Mouse (Mus musculus) embryo, embryonic 10.5 days (tissue): ENCODE measurements at regions not wholly inside any gene's neighbourhood (a gene's known extent, or its start where the extent isn't known, plus 50 kb on each side); places are given as distances from the start of the nearest gene placed in this dataset.

Experiments
- DNase-seq: peaks from one replicate; pipeline ENCODE4 v3.0.0-alpha.2; 2015; ENCODE audit warnings: low spot score

DNA sequence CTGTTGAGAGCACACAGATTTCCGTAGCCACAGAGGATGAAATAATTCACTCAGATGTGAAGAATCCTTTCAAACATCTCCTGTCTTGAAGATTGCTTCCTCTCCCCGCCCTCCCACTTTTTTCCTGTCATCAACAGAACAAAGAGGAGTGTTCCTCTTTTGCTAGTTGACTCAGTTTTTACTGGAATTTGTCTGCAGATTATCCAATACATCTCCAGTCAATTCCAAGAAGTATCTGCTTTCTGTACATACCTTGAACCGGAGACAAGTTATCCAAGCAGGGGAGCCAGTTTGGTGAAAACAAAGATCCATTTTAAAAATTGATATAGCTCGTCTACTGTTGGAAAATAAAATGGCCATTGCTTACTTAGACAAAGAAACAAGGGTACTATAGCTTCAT lies 328.5 kb downstream of the Ttll7 start:
- DNase-seq, result peak; percentile 9

DNA sequence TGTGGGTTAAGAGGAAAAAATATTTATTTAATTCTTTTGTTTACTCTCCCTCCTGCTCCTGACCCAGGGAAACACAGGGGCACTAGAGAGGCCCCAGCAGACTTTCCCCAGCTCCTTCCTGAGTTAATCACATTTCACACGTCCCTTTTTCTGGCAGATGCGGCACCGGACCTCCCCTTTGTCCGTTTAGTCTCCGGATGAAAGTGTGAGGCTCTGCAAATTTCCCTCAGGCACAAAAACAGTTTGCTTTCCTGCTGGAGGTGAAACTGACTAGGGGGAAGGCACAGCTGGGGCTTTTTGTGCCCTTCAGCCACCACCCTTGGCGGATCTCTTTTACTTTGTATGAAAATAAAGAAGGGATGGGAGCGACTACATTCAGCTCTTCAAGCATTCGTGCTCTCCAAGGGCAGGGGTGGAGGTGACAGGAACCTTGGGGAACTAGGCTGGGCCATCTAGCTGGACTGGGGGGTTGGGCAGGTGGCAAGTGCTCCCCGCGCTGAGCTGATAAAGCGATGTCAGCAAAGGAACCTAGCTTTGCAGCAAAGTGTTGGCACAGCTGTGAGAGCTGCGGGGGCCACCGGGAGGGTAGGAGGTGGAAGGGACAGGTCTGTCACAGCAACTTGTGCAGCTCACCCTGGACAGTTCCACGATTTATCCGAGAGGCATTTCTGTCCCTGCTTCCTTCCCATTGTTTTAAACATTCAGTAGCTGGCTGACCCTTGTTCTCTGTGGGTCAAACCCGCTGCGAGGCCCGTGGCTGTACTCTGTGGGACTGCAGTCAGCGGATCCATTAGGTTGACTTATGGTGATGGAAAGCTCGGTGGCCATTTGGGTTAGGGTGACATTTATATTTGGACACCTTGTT lies 329.6 kb downstream of the Ttll7 start:
- peak; percentile 72 for DNase-seq

DNA sequence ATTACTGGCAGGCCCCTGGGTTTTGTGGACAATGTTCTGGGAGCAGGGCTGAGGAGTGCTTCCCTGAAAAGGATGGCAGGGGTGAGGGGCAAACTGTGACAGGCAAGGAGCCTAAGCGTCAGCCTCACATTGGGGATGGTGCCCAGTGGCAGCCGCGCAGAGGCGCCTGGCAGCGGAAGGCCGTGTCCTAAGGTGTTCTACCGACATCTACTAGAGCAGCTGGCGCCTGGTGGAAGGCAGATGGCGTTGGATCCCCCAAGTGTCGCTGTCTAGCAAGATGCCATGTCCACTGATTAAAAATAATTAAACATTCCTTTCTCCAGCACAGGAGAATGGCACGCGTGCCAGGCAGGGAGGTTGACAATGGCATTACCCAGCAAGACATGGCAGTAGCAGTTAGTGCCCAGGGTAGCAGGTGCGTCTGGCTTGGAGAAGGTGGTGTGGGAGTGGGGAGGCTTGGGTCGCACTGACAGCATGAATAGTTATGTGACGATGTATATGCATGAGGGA lies 330.3 kb downstream of the Ttll7 start:
- no peak for DNase-seq

DNA sequence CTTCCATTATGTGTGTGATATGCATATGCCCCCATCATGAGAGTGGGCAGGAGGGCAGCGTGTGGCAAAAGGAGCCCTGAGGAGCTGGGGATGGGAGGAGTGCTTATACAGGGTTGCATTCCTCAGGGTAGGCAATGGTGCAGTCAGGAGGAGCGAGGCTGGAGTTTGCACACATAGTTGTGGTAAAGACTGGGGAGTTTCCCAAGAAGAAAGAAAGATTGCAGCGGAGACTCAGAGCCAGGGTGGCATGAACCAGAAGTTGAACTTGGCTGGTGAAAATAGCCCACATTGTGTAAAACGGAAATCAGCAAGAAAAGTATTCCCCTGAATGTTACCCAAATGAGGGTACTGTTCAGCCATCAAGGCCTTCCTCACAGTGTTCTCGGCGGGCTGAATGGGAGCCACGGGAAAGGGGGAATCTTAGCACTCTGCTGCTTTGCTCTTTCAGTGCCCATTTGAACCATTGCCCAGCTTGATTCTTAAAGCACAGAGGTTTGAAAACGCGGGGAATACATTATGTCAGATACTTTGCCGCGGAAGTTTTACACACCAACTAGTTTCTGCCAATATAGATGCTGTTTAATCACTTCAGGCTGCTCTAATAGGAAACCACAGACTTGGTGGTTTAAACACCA lies 331.6 kb downstream of the Ttll7 start:
- DNase-seq, result no peak

DNA sequence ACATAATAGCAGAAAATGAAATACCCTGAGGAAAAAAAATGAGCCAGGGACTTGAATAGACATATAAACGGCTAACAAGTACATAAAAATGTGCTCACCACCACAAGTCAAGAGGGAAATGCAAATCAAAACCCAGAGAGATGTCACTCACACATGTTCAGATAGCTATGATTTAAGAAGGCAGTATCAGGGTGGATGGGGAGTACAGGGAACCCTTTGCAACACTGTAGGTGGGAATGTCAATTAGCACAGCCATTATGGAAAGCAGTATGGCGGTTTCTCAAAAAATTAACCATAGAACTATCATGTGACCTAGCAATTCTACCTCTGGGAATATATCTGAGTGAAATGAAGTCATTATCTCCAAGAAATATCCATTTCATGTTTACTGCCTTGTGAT lies 337.6 kb downstream of the Ttll7 start:
- DNase-seq, result no peak

DNA sequence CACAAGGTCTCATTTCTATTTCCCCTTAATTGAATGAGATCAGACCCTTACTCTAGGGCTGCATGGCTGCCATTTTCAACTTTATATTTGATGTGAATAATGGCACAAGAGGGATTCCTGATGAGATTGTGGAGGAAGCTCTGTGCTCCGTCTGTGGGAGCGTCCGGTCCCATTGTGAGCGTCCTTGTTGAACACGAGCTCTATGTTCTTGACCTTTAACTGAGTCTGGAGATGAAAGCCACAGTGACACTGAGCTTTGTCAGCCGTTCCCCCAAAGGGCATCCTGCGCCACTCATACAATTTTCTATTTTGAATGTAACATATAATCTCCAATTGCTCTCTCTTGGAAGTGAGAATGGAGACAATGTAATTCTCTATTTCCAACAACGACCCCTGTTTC lies 344.5 kb downstream of the Ttll7 start:
- no peak for DNase-seq

DNA sequence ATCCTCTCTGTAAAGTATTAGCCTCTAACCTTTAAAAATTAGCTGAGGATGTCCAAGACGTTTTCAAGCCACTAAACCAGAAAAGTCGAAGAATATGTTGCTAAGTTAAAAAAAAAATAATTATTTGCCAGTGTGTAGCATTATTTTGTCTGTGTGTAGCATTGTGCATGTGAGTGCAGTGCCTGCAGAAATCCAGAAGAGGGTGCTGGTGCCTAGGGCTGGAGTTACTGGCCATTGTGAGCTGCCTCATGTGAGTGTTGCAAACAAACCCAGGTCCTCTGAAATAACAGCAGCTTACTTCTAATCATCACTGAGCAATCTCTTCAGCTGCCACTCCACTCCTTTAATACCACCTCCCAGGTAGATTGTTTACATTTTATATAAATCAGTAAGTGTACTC lies 345.0 kb downstream of the Ttll7 start:
- peak; percentile 60 for DNase-seq

DNA sequence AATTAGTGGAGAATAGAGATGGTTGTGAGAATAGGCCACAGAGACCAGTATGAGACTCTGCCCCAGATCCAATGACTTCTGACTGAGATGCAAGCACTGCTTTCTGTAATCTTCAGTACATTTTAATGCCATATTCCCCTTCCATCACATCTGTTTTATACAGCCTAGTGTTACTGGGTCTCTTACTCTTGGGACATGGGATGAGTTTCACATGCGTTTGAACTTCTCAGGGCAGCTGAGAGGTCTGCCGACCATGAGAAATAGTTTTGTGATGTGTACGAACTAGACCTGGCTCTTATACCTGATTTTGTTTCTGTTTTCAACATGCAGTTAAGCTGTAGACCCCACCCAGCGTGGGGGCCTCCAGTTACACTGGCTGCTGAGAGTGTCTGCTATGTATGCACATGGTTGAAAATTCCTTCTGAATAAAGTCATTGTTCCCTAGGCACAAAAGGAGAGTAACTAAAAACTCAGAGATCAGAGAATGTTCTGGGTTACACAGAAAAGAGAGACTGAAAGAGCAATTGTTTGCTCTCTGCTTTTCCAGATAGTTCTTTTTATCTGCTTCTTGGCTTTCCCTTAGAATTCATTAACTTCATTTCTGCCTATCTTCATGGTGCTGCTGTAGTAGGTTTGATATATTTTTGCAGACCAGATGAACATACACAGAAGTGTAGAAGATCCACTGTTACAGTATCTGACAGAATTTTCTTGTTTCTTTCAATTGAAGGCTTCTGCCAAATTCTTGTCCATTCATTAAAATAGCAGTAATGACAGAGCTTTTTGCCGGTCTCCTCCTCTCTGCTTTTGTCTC lies 359.2 kb downstream of the Ttll7 start:
- DNase-seq, result no peak

DNA sequence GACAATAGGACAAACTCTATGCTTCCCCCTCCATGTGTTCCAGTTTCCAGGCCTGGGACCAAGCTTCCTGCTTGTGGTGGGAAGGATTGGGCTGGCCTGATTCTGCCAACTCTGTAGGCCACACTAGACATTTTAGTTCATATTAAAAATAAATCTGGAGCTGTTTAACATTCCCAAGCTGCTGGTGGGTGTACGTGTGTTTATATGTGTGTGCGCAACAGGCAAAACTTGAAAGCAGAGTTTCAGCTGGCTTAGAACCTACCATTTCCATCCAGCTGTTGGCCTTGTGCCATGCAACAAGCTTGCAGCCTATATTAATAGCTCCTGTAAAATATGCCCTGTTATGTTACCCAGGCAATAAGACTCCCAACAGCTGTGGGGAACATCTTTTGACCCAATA lies 376.5 kb downstream of the Ttll7 start:
- DNase-seq, result no peak

DNA sequence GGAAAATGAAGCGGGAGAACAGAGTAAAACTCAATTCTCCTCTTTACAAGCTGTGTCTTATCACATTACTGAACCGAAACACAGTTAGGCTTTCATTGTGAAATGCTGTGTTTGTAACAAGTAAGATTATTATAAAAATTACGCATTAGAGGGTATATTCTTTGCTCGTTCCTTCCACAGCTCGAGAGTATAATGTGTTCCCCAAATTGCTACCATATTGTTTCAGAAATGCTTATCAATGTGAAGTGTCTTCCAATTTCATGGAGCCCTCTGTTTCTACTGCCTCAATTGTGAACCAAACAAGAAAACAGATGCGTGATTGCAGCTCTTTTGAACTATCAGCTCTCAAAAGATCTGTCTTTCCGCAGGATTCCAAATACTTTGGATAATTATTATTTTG lies 378.4 kb downstream of the Ttll7 start:
- no peak for DNase-seq

DNA sequence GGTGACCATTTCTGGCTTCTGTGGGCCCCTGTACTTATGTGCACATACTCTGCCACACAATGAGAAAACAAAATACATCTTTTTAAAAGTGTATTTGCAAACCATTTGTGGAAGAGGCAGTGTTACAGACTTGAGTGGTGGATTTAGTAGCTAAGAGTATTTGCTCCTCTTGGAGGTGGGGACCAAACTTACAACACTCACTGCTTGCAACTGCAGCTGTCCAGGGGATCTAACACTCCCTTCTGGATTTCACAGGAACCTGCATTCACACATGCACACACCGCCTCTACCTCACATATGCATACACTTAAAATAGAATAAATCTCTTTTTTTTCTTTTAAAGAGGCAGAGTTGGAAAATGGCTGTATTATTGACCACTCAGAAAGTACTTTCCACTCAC lies 386.2 kb downstream of the Ttll7 start:
- no peak for DNase-seq

DNA sequence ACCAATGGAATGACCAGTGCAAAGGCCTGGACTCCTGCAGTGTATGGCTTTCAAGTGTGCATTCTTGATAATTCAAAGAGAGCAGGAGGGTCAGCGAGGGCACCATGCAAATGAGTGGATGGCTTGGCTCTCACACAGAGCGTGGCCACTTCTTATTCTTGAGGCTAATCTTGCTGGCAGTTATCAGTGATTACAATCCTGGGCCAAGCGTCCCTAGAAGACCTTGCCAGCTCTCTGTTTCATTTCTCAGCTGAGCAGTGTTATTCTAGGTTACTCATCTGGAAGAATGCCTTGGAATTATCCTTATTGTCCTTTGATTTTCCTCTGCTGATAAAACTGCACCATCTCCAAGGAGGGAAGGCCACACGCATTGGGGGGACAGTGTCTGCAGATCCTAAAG lies 388.5 kb downstream of the Ttll7 start:
- DNase-seq, result peak; percentile 22

DNA sequence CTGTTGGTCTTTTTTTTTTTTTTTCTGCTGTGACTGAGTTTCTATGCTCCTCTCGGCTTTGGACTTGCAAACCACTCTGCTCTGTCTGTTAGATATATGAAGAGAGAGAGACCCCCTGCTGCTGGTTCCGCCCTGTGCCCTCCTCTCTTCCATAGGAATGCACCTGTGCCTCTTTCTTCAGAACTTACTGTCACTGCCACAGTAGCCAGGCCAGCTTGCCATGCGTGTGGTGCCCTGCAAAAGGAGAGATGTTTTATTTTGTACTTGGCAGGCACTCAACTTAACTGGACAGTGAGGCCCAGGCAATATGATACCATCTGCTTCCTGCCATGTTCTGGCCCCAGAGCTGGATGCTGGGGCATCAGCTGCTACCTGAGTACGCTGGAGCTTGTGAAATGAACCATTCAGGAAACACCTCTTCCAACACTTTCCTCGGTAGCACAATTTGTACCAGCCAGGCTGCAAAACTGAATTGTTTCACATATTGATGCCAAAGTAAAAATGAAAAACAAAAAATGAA lies 392.8 kb downstream of the Ttll7 start:
- DNase-seq, result no peak

DNA sequence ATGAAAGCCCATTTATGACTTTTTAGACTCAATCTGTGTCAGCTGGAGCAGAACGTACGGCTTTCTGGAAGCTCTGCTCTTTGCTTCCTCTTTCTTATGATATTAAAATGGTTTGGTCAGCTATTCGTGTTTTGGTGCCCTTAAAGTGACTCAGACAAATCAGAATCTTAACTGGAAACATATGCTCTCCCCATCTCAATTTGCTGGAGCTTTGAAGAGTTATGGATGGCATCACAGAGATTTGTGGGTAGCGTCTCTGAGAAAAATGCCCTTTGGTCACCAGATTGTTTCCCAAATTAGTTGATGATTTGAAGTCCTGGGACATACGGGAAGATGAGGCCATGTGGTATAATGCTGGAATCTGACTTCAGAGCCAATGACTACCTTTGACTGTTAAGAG lies 394.0 kb downstream of the Ttll7 start:
- no peak for DNase-seq

DNA sequence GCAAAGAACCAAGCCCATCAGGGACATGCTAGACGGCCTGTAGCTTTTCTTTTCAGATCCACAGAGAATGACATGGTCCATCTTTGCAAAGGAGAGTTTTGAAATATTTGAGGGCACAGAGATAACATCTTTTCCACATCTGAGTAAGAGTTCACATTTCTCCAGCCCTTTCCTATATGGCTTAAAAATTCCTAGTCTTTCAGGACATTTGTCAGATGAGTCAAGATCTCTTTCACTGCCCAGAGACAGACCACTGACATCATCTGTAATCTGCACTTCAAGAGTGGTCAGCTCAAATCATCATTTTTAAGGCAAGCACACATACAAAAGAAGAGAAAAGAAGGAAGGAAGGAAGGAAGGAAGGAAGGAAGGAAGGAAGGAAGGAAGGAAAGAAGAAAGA lies 397.3 kb downstream of the Ttll7 start:
- DNase-seq, result no peak

DNA sequence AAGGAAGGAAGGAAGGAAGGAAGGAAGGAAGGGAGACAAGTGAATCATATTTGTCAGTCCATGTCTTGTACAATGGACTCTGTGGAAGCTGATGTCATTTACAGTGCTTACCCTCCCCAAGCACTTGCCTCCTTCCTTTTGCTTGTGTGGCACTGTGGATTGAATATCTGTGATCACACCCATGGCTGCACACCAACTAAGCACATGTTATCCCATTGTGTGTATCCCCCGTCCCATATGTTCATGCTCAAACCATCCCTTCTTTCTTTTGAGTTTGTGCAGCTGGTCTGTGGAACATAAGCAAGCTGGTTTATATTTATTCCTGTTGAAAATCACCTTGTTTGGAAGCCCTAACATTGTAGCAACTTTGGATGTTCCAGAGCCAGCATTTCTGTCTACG lies 397.7 kb downstream of the Ttll7 start:
- DNase-seq, result no peak

DNA sequence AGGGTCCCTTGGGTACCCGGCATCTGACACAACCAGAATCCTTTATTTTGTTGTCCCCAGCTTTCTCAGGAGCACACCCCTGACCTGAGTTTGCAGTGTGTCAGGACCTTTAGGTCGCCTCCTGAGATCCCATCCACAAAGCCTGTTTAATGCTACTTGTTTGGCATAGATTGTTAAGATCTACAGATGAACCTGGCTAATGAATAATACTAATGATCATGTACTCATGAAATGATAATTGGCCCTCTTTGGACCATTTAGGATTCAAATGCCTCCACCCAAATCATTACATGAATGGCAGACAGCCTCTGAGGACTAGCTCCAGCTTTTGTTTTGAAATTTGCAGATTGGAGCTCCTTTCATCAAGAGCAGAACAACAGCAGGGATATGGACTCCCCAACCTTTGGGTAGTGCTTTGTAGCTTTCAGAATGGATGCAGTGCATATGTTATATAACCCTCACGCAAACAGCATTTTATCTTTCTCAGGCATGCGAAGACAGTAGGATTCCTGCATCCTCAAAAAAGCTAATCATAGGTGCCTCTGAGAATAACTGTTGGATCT lies 400.1 kb downstream of the Ttll7 start:
- DNase-seq, result no peak

DNA sequence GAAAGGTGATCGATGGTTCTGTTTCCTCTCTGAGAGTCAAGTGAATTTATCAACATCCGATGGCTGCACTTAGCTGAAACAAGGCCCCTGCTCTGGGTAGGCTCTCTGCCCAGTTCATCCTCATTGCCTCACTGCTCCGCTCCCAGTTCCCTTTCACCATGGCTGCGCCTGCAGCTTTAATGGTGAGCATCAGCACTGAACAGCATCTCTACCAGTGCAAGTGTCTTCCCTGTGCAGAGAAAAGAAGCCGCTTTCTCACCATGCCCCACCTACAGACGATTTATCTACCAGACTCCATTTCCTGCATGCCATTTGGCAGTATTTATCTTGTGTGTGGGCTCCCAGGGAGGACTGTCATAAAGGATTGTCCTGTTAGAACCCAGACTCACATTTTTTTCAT lies 400.6 kb downstream of the Ttll7 start:
- peak; percentile 19 for DNase-seq

DNA sequence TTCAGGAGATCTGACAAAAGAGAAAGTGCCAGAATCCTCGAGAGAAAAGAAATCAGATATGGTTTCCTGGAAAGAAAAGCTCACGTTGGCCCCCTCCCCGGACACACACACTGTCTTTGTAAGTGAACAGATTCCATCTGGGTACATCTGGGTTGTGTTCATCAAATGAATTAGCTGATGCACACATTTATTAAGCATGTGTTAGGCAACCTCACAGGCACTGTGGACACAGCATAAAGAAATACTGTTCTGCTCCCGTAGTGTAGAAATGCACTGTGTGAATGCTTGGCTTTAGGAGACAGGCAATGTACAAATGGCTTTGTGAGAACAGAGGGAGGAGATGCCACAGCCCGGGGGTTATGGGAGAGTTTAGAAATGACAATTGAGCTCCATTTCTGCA lies 402.3 kb downstream of the Ttll7 start:
- no peak for DNase-seq

DNA sequence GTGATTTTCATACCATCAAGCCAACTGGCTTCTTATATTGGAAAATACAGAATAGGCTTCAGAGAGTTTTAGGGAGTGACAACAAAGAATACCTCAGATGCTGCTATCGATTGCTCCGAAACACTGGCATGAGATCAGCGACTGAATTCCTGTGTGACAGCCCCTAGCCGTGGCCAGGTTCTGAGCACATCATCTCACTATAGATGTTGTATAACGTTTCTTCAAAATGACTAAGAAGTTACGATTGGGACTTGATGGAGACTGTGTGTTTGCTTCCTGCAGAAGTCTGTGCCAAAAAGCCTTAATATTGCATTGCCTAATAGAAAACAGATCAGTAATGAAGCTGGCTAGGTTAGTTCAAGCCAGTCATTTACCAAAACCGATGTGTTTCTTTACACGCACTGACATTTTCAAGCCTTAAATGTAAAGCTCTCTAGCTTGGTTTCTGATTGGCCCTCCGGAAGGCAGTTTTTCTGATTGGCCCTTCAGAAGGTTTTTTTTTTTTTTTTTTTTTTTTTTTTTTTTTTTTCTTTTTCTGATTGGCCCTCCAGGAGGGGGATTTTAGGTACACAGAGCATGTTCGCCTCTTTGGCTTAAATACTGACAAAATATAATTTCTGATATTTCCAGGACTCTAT lies 408.9 kb downstream of the Ttll7 start:
- no peak for DNase-seq

DNA sequence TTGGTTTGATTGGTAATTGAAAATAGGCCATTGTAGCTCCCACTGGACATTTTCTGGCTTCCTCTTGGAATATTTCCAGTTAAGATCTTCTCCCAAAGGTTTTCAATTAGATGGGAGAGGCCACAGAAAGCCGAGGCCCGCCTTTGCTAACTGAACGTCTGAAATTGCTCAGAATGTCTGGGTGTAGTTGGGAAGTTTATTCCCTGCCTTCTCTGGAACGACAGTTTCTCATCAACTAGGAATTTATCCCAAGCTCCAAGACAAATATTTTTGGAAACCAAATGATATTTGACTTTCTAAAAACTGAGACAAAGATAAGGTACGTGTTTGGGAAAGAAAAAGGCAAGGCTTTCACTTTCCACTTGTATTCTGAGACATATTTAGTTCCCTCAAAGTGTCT lies 414.4 kb downstream of the Ttll7 start:
- no peak for DNase-seq

DNA sequence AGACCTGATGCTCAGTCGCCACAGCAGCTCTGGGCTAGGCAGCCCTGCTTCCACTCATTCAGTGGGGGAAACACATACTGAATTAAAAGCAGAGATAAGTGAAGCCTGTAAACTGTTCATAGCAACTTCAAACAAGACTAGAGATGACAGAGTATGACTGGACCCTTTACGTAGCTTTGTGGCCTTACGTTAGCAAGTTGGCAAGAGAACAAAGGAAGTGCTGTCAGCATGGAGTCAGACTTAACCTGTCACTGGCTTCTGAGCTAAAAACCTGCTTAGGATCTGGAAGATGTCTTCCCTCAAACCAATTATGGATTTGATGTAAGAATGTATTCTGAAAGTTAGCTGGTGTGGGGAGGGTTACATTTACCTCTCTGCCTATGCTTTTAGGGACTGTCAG lies 421.3 kb downstream of the Ttll7 start:
- DNase-seq, result no peak
